Mouse (Mus musculus) kidney, postnatal 0 days (tissue): ENCODE measurements around the gene Ucp2. TPM values are rescaled to one million over a fixed set of nuclear protein-coding genes. Genes with fewer than 3 reads are reported as not detected.

ENCODE experiments used
- ATAC-seq: fragments of 200-750 bp; cut with Nextera tagmentation; replicated peaks from 2 replicates; pipeline ENCODE4 v1.8.0; 2017; ENCODE audit warnings: low read depth, moderate number of reproducible peaks, moderate TSS enrichment, moderate library complexity; ENCODE audit not compliant: low FRiP score
- DNase-seq: peaks from one replicate; pipeline ENCODE4 v3.0.0-alpha.2; 2016; ENCODE audit warnings: low spot score
- H3K27ac ChIP-seq: fragments of 300-500 bp; sonication (generic); 2 replicates; pipeline ENCODE4 v1.5.1; 2014; ENCODE audit warnings: mild to moderate bottlenecking
- H3K27me3 ChIP-seq: fragments of 300-500 bp; sonication (generic); 2 replicates; pipeline ENCODE4 v1.6.1; 2014; ENCODE audit warnings: low read length, mixed read lengths; ENCODE audit not compliant: insufficient read depth
- H3K36me3 ChIP-seq: fragments of 300-500 bp; sonication (generic); 2 replicates; pipeline ENCODE4 v1.6.1; 2014; ENCODE audit warnings: low read length, mixed read lengths; ENCODE audit not compliant: insufficient read depth
- H3K4me1 ChIP-seq: fragments of 300-500 bp; sonication (generic); replicated peaks from 2 replicates; pipeline ENCODE4 v1.6.1; 2014; ENCODE audit warnings: antibody characterized with exemption, low read length, mixed read lengths; ENCODE audit not compliant: insufficient read depth
- H3K4me2 ChIP-seq: fragments of 300-500 bp; sonication (generic); 2 replicates; pipeline ENCODE4 v1.6.1; 2014; ENCODE audit warnings: mild to moderate bottlenecking, low read length, moderate library complexity, mixed read lengths
- H3K4me3 ChIP-seq: fragments of 300-500 bp; sonication (generic); replicated peaks from 2 replicates; pipeline ENCODE4 v1.5.1; 2014; ENCODE audit warnings: low read depth, low read length
- H3K9ac ChIP-seq: fragments of 300-500 bp; sonication (generic); 2 replicates; pipeline ENCODE4 v1.6.1; 2014; ENCODE audit warnings: low read depth, low read length
- H3K9me3 ChIP-seq: fragments of 300-500 bp; sonication (generic); replicated peaks from 2 replicates; pipeline ENCODE4 v1.6.1; 2016; ENCODE audit warnings: low read length, inconsistent platforms, mixed read lengths
- CTCF ChIP-seq: IDR thresholded peaks from 2 replicates; pipeline ENCODE4 v1.5.1; 2016; ENCODE audit warnings: antibody characterized with exemption, low read depth, mild to moderate bottlenecking, moderate library complexity
- WGBS: fragments of 180-500 bp; shearing (Covaris S2); extraction: QIAGEN DNeasy Blood & Tissue Kit; methylation state at CpG from one replicate; pipeline ENCODE4 v1.1.7; 2014; 5-methylcytosine and 5-hydroxymethylcytosine counted together
- polyA plus RNA-seq: library from polyadenylated mRNA; unstranded; fragments of >200 nt; fragmentation: Nextera tagmentation; extraction: Ambion mirVana; gene quantifications from 2 replicates; pipeline ENCODE4 v1.2.1, GENCODE M21; 2015

Ucp2 gene
- polyA plus RNA-seq, 1 experiment from 2014 or later: 274 TPM

DNA sequence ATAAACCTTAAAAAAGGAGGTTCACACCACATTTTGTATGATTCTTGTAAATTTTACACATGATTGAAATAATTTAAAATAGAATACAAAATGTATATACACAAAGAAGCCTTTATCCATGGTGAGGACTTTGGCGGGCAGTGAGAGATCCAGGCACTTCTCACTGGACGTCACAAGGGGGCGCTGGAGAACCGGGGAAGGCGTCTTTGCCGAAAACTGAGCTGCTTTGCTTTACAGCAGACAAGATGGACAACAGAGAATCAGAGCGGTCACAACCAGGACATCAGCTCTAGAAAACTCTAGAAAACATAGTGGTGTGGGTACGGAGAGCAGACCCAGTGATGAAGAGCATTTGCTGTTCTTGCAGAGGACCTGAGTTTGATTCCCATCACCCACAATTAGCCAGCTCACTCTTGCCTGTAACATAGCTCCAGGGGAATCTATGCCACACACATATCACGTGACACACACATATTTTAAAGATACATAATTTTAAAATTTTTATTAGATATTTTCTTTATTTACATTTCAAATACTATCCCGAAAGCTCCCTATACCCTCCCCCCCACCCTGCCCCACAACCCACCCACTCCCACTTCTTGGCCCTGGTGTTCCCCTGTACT lies 27.6 kb downstream of the Ucp2 start:
- Histone ChIP-seq H3K27me3 (no peaks in the 10 kb centered on the region), H3K4me2 (no peak overlapping the region), H3K9ac (no peak overlapping the region), H3K9me3 (no peaks in the 10 kb centered on the region), H3K27ac (no peak overlapping the region), H3K4me1 (no peaks in the 10 kb centered on the region), H3K4me3 (no peak overlapping the region), H3K36me3 (no peaks in the 10 kb centered on the region)
- 17% methylated on average over 10 of the region's 10 CpGs for WGBS
- TF ChIP-seq CTCF: peak; percentile 93
- DNase-seq (peak; percentile 88), ATAC-seq (peak; percentile 33; the same call in 1 of the 2 replicates)

DNA sequence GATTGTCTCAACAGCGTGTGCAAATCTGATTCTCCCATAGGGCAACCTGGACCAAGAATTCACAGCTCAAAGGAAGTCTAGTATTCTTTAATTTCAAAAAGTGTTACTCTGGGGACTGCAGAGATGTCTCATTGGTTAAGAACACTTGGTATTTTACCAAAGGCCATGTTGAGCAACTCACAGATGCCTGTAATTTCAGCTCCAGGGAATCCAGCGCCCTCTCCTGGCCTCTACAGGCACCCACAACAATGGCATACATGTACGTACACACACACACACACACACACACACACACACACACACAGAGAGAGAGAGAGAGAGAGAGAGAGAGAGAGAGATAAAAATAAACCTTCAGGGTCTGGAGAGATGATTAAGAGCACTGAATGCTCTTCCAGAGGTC lies 29.1 kb downstream of the Ucp2 start:
- ATAC-seq (no peak), DNase-seq (no peak)
- Histone ChIP-seq H3K4me3 (no peak overlapping the region), H3K27me3 (no peaks in the 10 kb centered on the region), H3K4me1 (no peaks in the 10 kb centered on the region), H3K27ac (no peak overlapping the region), H3K4me2 (no peak overlapping the region), H3K9me3 (no peaks in the 10 kb centered on the region), H3K9ac (no peak overlapping the region), H3K36me3 (no peaks in the 10 kb centered on the region)
- no peak for TF ChIP-seq CTCF
- 70% methylated on average over 3 of the region's 3 CpGs for WGBS

DNA sequence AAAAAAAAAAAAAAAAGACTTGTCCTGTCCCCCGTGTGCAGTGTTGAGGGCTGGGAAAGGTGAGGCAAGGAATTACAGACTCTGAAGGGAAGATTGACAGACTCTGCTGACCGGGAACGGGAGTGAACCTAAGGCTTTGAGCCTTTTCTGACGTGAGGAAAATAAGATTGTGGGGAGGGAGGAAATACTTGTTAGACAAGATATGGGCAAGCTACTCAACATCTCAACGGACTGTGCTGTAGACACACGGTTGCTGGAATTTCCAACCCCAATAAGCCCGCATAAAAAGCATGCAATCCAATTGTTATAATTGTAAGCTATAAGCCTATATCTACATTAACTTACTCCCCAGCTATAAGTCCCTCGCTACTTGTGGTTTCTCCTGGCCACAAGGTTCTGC lies 31.5 kb downstream of the Ucp2 start:
- Histone ChIP-seq H3K4me2 (no peak overlapping the region), H3K27me3 (no peaks in the 10 kb centered on the region), H3K4me3 (no peak overlapping the region), H3K9me3 (no peaks in the 10 kb centered on the region), H3K9ac (no peak overlapping the region), H3K4me1 (no peaks in the 10 kb centered on the region), H3K36me3 (no peaks in the 10 kb centered on the region), H3K27ac (no peak overlapping the region)
- no peak for DNase-seq
- TF ChIP-seq CTCF: no peak
- ATAC-seq: no peak
- WGBS: 67% methylated on average over 8 of the region's 8 CpGs

DNA sequence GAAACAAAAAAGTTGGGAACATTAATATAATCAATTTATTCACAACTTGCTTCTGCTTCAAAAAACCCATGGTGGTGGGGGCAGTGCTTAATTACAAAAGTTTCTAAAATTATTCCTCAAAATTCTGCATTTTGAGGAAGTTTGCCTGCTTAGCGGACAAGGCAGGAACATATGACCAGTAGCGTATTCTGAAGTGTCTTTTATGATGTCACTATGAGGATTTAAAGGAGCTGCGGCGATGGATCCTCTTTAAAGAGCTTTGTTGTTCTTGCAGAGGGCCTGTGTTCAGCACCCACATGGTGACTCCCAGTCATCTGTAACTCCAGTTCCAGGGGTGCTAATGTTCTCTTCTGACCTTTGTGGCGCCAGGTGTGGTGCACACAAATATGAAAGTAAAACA lies 37.6 kb downstream of the Ucp2 start:
- H3K9me3 ChIP-seq: no peaks in the 10 kb centered on the region
- H3K4me2 ChIP-seq: no peak overlapping the region
- TF ChIP-seq CTCF: no peak
- H3K4me3 ChIP-seq: no peak overlapping the region
- ATAC-seq (no peak), DNase-seq (no peak)
- H3K27me3 ChIP-seq: no peaks in the 10 kb centered on the region
- no peaks in the 10 kb centered on the region for H3K36me3 ChIP-seq
- WGBS: 89% methylated on average over 5 of the region's 5 CpGs
- no peaks in the 10 kb centered on the region for H3K4me1 ChIP-seq
- H3K27ac ChIP-seq: no peak overlapping the region
- H3K9ac ChIP-seq: no peak overlapping the region

DNA sequence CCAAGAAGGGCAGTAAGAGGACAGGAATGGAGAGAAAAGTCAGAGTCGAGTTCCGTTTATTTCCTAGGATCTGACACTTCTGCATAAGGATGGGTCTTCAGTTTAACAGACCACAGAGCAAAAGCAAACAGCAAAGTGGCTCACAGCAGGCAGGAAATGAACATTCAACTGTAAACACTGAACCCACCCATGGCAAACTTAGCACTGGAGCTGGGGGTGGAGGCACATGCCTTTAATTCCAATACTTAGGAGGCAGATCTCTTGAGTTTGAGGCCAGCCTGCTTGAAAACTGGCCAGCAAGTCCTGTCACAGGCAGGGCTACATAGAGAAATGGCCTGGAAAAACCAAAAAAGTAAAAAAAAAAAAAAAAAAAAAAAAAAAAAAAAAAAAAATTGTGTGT lies 40.4 kb downstream of the Ucp2 start:
- no peak overlapping the region for H3K4me2 ChIP-seq
- no peak for ATAC-seq
- no peak for TF ChIP-seq CTCF
- no peaks in the 10 kb centered on the region for H3K36me3 ChIP-seq
- peaks cover 4% of the 10 kb centered on the region; the same call in 1 of the 2 replicates for H3K4me1 ChIP-seq
- 68% methylated on average over 2 of the region's 2 CpGs for WGBS
- DNase-seq: no peak
- H3K27me3 ChIP-seq: no peaks in the 10 kb centered on the region
- no peak overlapping the region for H3K4me3 ChIP-seq
- H3K9me3 ChIP-seq: no peaks in the 10 kb centered on the region
- H3K27ac ChIP-seq: no peak overlapping the region
- H3K9ac ChIP-seq: no peak overlapping the region

DNA sequence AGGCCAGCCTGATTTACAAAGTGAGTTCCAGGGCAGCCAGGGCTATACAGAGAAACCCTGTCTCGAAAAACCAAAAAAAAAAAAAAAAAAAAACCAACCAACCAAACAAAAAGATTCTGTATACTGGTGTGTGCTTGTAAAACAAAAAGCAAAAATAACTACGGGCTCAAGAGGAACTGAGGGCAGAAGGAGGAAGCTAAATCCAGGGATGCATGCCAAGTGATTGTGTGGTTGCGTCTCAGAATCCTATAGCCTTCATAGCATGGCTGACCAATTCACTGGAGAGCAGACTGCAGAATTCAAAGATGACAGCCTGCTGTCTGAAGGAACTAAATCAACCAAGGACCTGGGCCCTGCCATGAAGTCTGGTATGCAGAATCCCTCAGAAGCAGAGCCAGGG lies 41.1 kb downstream of the Ucp2 start:
- DNase-seq: no peak
- Histone ChIP-seq H3K9ac (no peak overlapping the region), H3K9me3 (no peaks in the 10 kb centered on the region), H3K27ac (no peak overlapping the region), H3K4me3 (no peak overlapping the region), H3K4me1 (peaks cover 4% of the 10 kb centered on the region; the same call in 1 of the 2 replicates), H3K27me3 (no peaks in the 10 kb centered on the region), H3K36me3 (peaks cover 5% of the 10 kb centered on the region), H3K4me2 (no peak overlapping the region)
- WGBS: 79% methylated on average over 3 of the region's 3 CpGs
- TF ChIP-seq CTCF: no peak
- no peak for ATAC-seq

DNA sequence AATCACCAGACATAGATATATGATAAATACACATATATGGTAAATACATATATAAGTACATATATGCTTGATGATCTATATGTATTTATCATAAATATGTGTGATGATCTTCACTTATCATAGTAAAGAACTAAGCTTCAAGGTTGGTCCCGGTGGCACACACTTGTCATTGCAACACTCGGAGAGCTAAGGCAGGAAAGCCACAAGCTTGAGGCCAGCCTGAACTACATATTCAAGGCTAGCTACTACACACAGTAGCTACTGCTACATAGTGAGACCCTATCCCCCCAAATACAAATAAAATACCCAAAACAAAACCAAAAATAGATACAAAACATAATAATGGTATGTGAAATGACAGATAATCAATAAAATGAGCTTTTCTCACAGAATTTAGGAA lies 42.7 kb downstream of the Ucp2 start:
- Histone ChIP-seq H3K4me1 (peaks cover 4% of the 10 kb centered on the region; the same call in 1 of the 2 replicates), H3K27me3 (no peaks in the 10 kb centered on the region), H3K4me2 (no peak overlapping the region), H3K27ac (no peak overlapping the region), H3K9ac (no peak overlapping the region), H3K4me3 (no peak overlapping the region), H3K9me3 (no peaks in the 10 kb centered on the region), H3K36me3 (peaks cover 11% of the 10 kb centered on the region)
- TF ChIP-seq CTCF: no peak
- 91% methylated on average over 2 of the region's 2 CpGs for WGBS
- ATAC-seq (no peak), DNase-seq (no peak)
